Mouse (Mus musculus): ENCODE results near the gene Cracr2a.

The Cracr2a gene

DNA sequence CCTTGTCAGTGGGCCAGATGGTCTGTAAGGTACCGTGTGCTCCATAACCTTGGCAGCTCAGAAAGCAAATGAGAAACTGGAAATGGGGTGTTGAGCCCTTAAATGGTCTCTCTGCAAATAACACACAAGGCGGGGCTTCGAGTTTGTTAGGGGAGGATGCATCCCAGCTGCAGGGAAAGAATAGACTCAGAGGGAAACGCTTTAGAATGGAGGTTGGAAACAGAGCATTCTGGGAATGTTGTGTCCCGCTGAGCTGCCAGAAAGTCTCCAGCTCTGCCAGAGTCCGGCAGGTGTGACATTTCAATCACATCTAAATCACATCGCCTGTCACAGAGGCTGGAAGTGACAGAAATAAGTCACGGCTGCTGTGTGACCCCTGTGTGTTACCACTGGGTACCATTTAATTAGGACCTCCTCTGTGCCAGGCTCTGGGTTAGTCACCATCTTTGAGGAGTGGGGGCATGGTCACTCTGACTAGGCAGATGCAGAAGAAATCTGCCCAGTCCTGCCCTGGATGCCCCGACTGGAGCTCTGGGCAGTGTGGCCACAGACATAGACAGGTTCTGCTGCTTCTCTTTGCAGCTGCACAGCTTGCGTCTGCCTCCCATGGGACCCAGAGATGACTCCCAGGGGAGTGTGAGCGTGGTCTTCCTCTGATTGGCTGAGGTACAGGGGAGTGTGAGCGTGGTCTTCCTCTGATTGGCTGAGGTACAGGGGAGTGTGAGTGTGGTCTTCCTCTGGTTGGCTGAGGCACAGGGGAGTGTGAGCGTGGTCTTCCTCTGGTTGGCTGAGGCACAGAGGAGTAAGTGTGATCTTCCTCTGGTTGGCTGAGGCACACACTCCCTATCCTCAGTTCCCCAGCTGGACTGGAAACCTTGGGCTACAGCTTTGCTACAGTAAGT is 53.2 kb downstream of the Cracr2a start:
- in situ Hi-C loops (cut with MboI; ENCODE audit: low pct_unique_long_range_greater_than_20kb in 1 of 2, low sequenced_read_pairs in 2 of 2, unreplicated experiment in 1 of 2): no loop called here

DNA sequence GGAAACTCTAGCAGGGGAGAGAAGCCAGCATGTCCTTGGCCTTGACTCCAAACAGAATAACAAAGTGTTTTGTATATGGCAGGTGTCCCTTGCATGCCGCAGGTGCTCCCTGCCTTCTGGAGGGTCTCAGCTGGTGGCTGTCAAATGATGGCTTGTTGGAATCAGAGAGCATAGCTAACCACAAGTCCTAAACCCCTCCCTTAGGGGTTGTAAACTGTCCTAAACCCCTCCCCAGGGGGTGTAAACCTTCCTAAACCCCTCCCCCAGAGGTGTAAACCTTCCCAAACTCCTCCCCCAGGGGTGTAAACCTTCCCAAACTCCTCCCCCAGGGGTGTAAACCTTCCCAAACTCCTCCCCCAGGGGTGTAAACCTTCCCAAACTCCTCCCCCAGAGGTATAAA is 55.5 kb downstream of the Cracr2a start:
- in situ Hi-C loops (cut with MboI; ENCODE audit: low pct_unique_long_range_greater_than_20kb in 1 of 2, low sequenced_read_pairs in 2 of 2, unreplicated experiment in 1 of 2): no loop called here

DNA sequence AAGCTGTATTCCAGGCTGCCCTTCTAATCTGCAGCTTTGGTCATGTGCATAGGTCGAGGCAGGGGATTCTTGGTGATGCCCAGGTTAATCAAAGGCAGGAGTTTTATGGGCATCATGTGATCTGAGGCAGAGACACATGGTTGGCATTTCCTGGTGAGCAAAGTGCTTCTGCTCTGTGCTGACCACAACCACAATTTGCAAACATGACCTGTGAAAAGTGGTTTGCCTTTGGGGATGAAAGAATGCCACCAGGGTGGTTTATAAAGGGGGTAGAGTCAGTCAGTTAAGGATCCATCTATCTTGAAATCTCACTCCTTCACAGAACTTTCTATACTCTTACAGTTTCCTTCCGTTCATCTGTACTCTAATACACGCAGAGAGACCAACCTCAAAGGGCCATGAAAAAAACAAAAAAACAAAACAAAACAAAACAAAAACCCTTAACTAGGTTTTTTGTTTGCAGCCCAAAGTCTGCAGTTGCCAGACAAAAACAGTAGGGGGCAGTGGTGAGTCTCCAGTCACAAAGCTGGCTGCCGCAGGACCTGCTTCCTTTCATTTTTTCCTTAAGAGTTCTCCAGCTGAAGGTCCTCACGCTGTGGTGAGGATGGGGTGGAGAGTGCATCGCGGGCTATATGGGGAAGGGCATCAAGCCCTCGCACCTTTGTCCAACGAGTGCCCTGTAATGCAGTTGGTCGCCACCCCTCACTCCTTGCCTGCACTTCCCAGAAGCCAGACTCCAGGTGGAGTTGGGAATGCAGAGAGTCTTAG is 56.3 kb downstream of the Cracr2a start:
- in situ Hi-C loops (cut with MboI; ENCODE audit: low pct_unique_long_range_greater_than_20kb in 1 of 2, low sequenced_read_pairs in 2 of 2, unreplicated experiment in 1 of 2): no loop called here

DNA sequence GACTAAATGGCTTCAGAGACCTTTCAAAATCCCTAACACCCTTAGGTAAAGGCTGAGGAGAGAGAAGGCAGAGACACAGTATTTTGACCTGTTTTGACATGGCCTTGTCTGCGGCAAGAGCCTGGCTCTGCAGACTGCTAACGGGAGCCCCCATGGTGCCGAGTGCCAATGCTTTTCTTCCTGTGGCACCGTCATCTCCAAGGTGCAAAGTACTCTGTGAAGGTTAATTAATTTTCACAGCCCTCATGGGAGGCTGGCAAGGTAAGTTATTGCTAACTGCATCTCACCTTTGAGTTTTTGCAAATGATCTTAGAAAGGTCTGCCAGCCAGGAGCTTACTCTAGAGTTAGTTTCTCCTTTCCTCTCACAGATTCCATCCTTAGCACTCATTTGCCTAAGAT is 57.5 kb downstream of the Cracr2a start:
- in situ Hi-C loops (cut with MboI; ENCODE audit: low pct_unique_long_range_greater_than_20kb in 1 of 2, low sequenced_read_pairs in 2 of 2, unreplicated experiment in 1 of 2): no loop called here

DNA sequence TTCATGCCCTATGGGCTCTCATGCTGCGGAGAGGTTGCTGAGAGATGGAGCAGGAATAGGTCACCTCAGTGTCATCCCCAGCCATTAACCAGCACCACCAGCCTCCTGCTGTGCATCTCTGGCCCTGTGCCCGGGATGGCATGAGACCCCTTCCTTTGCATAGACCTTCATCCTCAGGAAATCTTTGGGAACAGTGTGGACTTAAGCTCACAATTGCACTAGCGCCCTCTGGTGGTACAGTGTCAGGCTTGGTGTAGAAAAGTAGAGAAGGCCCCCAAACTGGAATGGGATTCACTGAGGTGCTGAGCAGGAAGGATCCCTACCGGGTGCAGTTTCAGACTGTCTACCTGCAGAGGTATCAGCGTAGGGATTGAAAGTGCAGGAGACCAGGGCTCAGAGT is 64.0 kb downstream of the Cracr2a start:
- in situ Hi-C loops (cut with MboI; ENCODE audit: low pct_unique_long_range_greater_than_20kb in 1 of 2, low sequenced_read_pairs in 2 of 2, unreplicated experiment in 1 of 2): no loop called here

DNA sequence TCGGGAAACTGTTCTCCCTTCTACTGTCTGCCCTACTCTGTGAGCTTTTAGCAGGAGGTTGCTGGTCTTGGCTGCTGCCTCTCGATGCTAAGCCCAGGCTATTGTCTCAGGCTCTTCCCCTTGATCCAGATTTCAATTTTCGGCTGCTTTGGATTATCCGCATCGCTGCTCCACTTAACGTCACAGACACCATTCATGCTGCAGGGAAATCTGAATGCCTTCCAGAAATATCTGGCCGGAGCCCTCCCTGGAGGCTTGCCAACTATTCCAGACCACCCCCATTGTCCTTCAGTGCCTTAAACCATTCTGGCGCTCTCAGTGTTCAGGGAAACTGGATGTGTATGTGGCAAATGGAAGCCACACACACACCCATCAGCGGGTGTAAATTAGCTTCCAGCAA is 66.3 kb downstream of the Cracr2a start:
- in situ Hi-C loops (cut with MboI; ENCODE audit: low pct_unique_long_range_greater_than_20kb in 1 of 2, low sequenced_read_pairs in 2 of 2, unreplicated experiment in 1 of 2): no loop called here

DNA sequence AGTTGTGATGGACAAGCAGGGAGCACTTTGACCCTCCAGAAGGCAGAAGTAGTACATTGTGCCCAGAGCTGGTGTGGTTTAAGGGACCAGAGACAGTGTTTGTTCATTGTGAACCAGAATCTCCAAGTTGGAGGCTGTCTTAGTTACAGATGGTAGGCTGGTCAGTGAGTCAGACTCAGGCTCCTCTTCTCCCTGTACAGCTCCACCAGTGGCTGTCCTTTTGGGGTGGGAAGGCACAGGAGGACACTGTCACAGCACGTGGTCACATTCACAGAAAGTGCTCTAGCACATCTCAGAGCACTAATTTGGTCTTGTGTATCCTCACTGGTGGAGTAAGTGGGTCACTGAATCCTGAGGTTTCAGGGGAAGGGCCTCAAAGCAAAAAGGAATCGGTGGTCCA is 68.1 kb downstream of the Cracr2a start:
- in situ Hi-C loops (cut with MboI; ENCODE audit: low pct_unique_long_range_greater_than_20kb in 1 of 2, low sequenced_read_pairs in 2 of 2, unreplicated experiment in 1 of 2): no loop called here

DNA sequence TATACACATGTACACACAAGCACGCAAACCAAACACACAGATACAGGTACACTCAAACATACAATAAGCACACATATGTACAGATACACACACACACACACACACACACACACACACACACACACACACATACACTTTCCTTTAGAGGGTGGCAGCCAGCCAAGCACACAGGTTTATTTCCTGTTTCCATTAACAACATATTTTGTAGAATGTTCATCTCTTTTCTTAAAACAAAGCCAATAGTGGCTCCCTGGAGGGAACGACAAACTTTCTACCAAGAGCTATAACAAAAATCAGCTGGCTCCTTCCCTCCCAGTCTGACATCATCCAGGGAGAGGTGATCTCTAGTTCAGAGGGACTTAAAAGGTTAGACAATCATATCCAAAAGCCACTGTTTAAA is 73.7 kb downstream of the Cracr2a start:
- in situ Hi-C loops (cut with MboI; ENCODE audit: low pct_unique_long_range_greater_than_20kb in 1 of 2, low sequenced_read_pairs in 2 of 2, unreplicated experiment in 1 of 2): no loop called here

DNA sequence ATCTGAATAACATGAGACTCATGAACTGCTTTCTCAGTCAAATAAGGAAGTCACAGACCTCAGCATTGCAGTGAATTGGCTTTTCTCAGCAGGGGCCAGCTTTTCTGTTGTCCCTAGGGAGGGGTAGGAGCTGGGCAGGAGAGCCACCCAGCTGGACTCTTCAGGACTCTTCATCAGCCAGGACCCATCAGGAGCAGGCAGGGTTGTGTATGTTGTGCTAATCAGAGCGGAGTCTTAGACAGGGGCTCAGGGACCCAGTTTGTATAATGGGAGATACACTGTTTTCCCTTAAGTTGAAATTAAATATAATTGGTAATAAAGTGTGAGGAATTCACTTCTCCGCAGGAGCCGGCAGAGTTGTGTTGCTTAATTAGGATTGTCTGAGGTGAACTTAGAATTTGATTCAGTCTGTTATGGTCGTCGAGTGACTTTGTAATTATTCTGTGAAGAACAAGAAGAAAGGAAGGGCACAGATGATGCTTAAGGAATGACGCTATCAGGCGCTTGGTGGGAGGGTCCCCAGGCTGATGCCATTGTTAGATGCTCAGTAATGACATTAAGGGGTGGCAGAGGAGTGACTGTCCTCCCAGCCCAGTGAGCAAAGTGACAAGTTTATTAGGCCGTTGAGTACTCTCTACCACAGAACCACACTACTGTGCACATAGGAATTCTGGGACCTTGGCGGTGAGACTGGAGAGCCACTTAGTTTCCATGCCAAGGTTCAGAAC is 74.5 kb downstream of the Cracr2a start:
- in situ Hi-C loops (cut with MboI; ENCODE audit: low pct_unique_long_range_greater_than_20kb in 1 of 2, low sequenced_read_pairs in 2 of 2, unreplicated experiment in 1 of 2): no loop called here

DNA sequence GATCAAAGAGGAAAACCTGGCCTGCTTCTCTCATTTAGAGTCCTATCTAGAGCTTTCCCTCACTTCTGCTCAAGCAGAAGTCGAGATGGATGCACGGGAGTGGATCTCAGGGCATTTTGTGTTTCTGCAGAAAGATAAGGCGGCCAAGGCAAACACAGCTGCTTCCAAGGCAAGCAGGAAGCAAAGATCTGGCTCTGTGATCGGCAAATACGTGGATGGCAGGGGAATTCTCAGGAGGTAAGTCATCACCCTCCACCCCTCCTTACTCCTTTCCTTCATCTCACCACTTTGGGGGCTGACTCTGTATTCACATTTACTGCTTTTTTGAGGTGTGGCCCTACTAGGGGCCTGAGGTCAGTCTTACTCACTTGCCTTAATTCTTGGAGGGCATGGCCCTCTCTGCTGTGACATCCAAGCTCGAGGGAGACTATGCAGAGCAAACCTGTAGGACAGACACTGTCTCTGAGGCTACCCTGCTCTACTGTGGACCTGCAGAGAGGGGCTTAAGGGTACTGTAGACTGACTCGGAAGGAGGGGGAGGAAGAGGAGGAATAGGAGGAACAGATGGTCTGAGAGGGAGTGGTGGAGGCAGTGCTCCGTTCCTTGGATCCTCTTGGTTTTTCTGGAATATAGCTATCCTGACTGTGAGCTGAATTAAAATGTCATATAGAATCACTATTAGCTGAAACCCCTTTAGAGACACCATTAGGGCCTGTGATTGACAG is 80.1 kb downstream of the Cracr2a start:
- in situ Hi-C loops (cut with MboI; ENCODE audit: low pct_unique_long_range_greater_than_20kb in 1 of 2, low sequenced_read_pairs in 2 of 2, unreplicated experiment in 1 of 2): no loop called here

DNA sequence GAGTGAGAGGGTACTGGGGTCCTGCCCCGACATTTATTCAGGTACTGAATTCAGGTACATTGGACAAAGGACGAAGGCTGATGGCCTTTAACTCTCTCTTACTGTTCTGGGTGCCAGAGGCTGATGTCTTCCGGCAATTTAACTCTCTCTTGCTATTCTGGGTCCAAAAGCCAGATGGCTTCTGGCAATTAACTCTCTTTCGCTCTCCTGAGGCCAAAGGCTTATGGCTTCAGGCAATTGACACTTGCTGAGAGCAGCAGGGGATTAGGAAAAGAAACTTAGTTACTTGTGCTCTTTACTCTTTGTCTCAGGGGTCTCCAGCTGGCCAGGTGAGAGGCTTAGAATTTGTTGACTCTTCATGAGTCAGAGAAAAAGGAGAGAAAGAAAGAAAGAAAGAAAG is 94.8 kb downstream of the Cracr2a start:
- in situ Hi-C loops (cut with MboI; ENCODE audit: low pct_unique_long_range_greater_than_20kb in 1 of 2, low sequenced_read_pairs in 2 of 2, unreplicated experiment in 1 of 2): no loop called here

DNA sequence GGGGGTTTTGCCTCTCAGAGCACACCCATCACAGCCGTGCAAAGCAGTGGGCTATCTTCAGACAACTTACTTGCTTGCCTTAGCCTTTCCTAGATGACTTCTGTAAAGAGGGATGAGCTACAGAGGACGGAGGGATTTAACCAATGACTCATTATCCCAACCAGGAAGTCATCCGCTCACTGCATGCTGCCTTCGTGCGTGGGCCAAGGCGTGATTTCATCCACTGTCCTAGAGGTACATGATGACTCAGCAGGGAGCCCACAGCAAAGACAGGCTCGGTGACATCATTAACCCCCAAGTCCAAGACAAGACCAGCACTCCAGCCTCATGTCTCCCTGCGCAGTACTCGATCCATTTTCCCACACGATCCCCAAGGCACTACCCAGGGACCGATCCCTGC is 96.0 kb downstream of the Cracr2a start:
- in situ Hi-C loops (cut with MboI; ENCODE audit: low pct_unique_long_range_greater_than_20kb in 1 of 2, low sequenced_read_pairs in 2 of 2, unreplicated experiment in 1 of 2): no loop called here

DNA sequence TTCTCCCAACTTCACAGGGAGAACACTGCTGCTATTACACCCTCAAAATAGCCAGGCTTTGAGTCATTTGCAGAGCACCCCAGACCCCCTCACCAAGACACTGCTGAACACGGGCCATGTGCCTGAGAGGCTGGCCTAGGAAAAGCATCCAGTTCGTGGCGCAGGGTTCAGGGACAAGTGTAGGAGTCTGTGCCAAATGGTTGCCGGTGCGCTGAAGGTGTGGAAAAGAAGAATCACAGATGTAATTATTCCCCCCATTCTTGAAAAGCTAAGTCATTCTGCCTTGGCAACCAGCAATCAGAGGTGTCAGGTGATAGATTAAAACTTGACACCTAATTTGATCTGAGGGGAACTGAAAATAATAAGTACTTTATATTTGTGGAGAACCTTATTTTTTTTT is 98.3 kb downstream of the Cracr2a start:
- in situ Hi-C loops (cut with MboI; ENCODE audit: low pct_unique_long_range_greater_than_20kb in 1 of 2, low sequenced_read_pairs in 2 of 2, unreplicated experiment in 1 of 2): no loop called here

DNA sequence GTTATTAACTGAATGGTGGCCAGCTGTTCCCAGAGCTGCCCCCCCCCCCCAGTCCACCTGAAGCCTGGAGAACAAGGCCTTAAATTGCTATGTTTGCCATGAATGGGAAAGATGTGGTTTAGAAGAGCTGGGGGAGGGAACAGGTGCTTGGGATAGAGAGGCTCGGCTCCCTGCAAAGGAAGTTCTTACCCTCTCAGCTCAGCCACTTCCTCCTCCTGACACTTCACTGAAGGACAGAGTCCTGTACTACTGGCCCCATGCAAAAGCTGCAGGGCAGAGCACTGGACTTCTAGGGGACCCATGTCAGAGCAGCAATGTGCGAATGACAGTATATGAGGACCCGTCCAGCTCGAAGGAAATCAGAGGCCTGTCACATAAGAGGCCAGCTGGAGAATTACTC is 98.8 kb downstream of the Cracr2a start:
- in situ Hi-C loops (cut with MboI; ENCODE audit: low pct_unique_long_range_greater_than_20kb in 1 of 2, low sequenced_read_pairs in 2 of 2, unreplicated experiment in 1 of 2): no loop called here

DNA sequence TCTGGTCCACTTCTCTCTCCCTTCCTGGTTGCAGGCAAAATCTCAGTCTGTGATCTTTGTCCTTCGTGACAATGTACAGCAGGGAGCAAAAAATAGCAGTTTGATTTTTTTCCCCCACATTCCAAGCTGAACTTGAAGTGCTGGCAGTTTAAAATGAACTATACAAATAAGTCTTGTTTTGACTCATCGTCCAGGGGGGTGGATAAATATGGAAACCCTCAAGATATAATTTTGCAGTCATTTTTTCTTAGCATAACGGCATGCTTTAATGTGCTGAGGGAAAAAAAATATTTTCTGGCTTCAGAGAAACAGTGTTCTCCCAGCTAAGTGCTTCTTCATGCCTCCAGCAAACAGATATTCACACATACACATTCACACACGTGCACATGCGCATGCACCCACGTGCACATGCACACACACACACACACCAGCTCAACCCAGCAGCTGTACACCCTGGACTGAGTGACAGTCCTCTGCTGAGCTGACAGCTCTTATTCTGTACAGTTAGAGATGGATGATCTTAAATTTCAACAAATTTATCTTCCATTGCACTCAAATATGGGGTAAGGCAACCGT is 100.7 kb downstream of the Cracr2a start:
- in situ Hi-C loops (cut with MboI; ENCODE audit: low pct_unique_long_range_greater_than_20kb in 1 of 2, low sequenced_read_pairs in 2 of 2, unreplicated experiment in 1 of 2): no loop called here

DNA sequence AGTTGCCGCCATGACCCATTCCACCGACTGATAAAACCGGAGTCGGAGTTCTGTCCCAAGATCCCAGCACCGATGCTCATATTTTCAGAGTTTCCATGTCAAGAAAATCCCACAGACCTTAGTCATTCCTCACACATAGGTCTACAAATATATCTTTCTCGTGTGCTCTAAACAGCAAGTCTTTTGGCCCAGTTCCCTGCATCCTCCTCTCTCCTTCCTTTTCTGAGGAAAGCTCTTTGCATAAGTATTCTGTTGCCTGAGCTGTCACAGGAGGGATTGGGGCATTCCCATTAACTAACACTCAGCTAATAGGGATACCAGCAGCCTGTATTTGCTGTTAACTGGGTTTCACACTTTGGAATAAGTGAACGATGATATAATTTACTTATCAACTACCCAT is 102.1 kb downstream of the Cracr2a start:
- in situ Hi-C loops (cut with MboI; ENCODE audit: low pct_unique_long_range_greater_than_20kb in 1 of 2, low sequenced_read_pairs in 2 of 2, unreplicated experiment in 1 of 2): no loop called here

DNA sequence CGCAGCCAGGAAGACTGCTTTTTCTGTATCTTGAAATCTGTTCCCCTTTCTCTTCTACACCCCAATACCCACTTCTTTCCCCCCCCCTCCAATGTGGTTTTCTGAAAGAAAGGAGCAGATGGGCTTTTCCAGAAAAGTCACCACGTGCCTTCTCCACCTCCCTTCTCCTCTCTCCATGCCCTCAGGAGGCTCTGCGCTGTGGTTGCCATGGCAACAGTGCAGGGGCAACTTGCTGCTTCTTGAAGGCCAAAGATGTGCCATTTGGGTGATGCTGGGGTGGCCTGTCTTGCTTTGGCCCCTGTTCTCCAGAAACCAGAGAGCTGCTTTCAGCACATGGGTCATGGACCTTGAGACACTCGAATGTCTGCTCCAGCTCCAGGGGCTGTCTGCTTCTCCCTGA is 108.2 kb downstream of the Cracr2a start:
- in situ Hi-C loops (cut with MboI; ENCODE audit: low pct_unique_long_range_greater_than_20kb in 1 of 2, low sequenced_read_pairs in 2 of 2, unreplicated experiment in 1 of 2): no loop called here

DNA sequence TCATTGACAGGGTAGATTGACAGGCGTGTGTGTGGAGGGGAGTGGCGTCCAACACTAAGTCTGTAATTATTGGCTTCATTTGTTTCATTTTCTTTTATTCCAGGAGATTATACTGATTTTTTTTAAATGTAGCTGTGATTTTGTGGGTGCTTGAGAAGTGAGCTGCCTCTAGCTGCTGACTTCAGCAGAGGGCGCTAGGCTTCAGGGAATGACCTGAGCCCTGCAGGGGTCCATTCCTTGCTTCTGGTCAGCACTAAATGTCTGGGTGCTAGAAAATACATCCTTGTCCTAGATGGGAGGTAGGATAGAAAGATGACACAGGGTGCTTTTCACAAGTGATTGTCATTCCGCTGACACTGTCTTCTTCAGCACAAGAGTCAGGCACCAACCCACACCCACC is 108.9 kb downstream of the Cracr2a start:
- in situ Hi-C loops (cut with MboI; ENCODE audit: low pct_unique_long_range_greater_than_20kb in 1 of 2, low sequenced_read_pairs in 2 of 2, unreplicated experiment in 1 of 2): no loop called here

Measured in mouse embryonic stem cell (cell line).